Mouse (Mus musculus) kidney, adult 2 months (tissue): ENCODE data around the gene Cysrt1. TPM values are rescaled to one million over a fixed set of nuclear protein-coding genes. Genes with fewer than 3 reads are reported as not detected.

Experiments
- DNase-seq: peaks from one replicate; pipeline ENCODE4 v3.0.0; 2021
- H3K27ac ChIP-seq: fragments of 200-500 bp; 2 replicates; pipeline ENCODE4 v1.5.1; 2012; ENCODE audit warnings: low read depth, low read length, control low read depth, inconsistent platforms; ENCODE audit not compliant: insufficient read depth
- H3K27me3 ChIP-seq: fragments of 200-500 bp; replicated peaks from 2 replicates; pipeline ENCODE4 v1.6.1; 2012; ENCODE audit warnings: mild to moderate bottlenecking, moderate library complexity, low read length, inconsistent platforms; ENCODE audit not compliant: control insufficient read depth, insufficient read depth
- H3K36me3 ChIP-seq: fragments of 200-500 bp; 2 replicates; pipeline ENCODE4 v1.6.1; 2012; ENCODE audit warnings: mild to moderate bottlenecking, moderate library complexity, low read length, inconsistent platforms; ENCODE audit not compliant: control insufficient read depth, insufficient read depth
- H3K4me1 ChIP-seq: fragments of 200-500 bp; 2 replicates; pipeline ENCODE4 v1.6.1; 2011; ENCODE audit warnings: low read length; ENCODE audit not compliant: control insufficient read depth, insufficient read depth
- H3K4me3 ChIP-seq: fragments of 200-500 bp; 2 replicates; pipeline ENCODE4 v1.5.1; 2011; ENCODE audit warnings: mild to moderate bottlenecking, low read depth, low read length, control low read depth; ENCODE audit not compliant: insufficient read depth
- CTCF ChIP-seq: fragments of 200-500 bp; conservative IDR thresholded peaks from 2 replicates; pipeline ENCODE4 v1.5.1; 2011; ENCODE audit warnings: low read depth, mild to moderate bottlenecking, control low read depth, low read length, moderate library complexity, mixed read lengths; ENCODE audit not compliant: insufficient read depth, insufficient read length
- POLR2A ChIP-seq: fragments of 200-500 bp; IDR thresholded peaks from one replicate; pipeline ENCODE4 v1.6.1; 2011; ENCODE audit warnings: low read depth, low read length, control low read depth
- WGBS: fragments of 180-500 bp; shearing (Covaris S2); methylation state at CpG from one replicate; pipeline ENCODE4 v1.1.7; 2018; 5-methylcytosine and 5-hydroxymethylcytosine counted together
- polyA plus RNA-seq: library from polyadenylated mRNA; depleted of rRNA; stranded (reverse); fragments of >200 nt; gene quantifications from 2 replicates; pipeline ENCODE4 v1.2.3, GENCODE M21; 2012

The Cysrt1 gene
- polyA plus RNA-seq, 1 experiment: 0.66 TPM

DNA sequence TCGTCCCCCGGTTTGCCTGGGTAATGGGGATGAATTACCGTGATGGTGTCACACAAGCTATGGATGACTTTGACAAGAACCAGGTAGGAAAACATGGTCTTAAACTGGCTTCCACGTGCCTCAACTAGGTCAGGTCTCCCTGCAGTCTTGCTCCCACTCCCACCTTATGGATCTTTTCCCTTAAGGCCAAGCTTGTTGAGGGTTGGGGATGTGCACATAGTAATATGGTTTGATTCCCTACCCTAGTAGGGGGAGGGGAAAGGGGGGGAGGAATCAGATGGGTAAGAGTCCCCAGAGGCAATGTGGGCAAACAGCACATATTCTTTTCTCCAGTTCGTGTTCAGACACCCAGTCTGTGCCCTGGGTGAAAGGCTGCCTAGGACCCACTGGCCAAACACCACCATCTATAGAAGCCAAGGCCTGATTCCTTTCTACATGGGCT is 20.9 kb downstream of the Cysrt1 start:
- Histone ChIP-seq H3K4me1 (no peaks in the 10 kb centered on the region; the same call in 1 of the 2 replicates), H3K4me3 (no peak overlapping the region), H3K27ac (no peak overlapping the region), H3K27me3 (no peaks in the 10 kb centered on the region), H3K36me3 (no peaks in the 10 kb centered on the region)
- no peak for DNase-seq
- whole genome bisulfite sequencing: 73% methylated on average over 5 of the region's 5 CpGs
- no peak for TF ChIP-seq CTCF
- no peak for TF ChIP-seq POLR2A

GRCm38 (mm10) chr2:25218445-25218844 is 23.8 kb downstream of the Cysrt1 start, which contains the start of gene Fam166a:
Gene Fam166a (plus strand): TSS chr2:25218745.
- Histone ChIP-seq H3K27me3 (no peaks in the 10 kb centered on the region), H3K27ac (no peak within 1 kb of the TSS), H3K4me3 (no peak within 1 kb of the TSS), H3K4me1 (peaks cover 7% of the 10 kb centered on the region), H3K36me3 (no peaks in the 10 kb centered on the region)
- DNase-seq: no peak
- TF ChIP-seq CTCF: no peak
- no peak for TF ChIP-seq POLR2A

GRCm38 (mm10) chr2:25217666-25218065 is 24.6 kb downstream of the Cysrt1 start:
- no peaks in the 10 kb centered on the region for H3K27me3 ChIP-seq
- H3K4me3 ChIP-seq: no peak overlapping the region
- TF ChIP-seq CTCF: no peak
- TF ChIP-seq POLR2A: no peak
- 42% methylated on average over 2 of the region's 2 CpGs for WGBS
- H3K36me3 ChIP-seq: no peaks in the 10 kb centered on the region
- H3K4me1 ChIP-seq: peaks cover 7% of the 10 kb centered on the region
- DNase-seq: peak; percentile 71
- H3K27ac ChIP-seq: no peak overlapping the region

DNA sequence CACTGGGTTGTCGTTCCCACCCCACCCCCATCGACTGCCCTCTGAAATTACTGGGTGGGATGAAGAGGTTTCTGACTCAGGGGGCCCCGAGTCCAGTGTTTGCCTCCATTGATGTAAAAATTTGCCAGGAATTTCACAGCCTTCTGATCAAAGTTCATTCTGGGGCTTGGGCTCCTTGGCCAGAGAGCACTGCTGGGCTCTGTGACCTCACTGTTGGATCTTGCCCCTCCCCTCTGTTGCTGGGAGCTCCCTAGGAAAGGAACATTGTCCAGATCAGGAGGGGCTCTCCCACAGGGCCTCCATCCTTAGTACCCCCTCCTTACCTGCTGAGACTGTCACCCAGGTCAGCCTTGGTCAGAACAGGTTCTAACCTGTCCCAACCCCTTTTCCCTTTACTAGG is 27.8 kb downstream of the Cysrt1 start, which contains the start of gene Stpg3:
Gene Stpg3, minus strand, starts transcription at position 194 of the 400 bp plus-strand sequence.
- no peak within 1 kb of the TSS for H3K4me3 ChIP-seq
- WGBS: 42% methylated on average over 3 of the region's 3 CpGs
- DNase-seq: peak; percentile 84
- H3K4me1 ChIP-seq: peaks cover 22% of the 10 kb centered on the region
- H3K27ac ChIP-seq: peak within 1 kb of the TSS; percentile 3; the same call in 1 of the 2 replicates
- TF ChIP-seq CTCF: no peak
- TF ChIP-seq POLR2A: no peak
- no peaks in the 10 kb centered on the region for H3K27me3 ChIP-seq
- H3K36me3 ChIP-seq: no peaks in the 10 kb centered on the region

GRCm38 (mm10) chr2:25213266-25213865 is 28.9 kb downstream of the Cysrt1 start:
- DNase-seq: no peak
- no peak overlapping the region for H3K27ac ChIP-seq
- peaks cover 22% of the 10 kb centered on the region for H3K4me1 ChIP-seq
- no peak overlapping the region for H3K4me3 ChIP-seq
- H3K36me3 ChIP-seq: no peaks in the 10 kb centered on the region
- WGBS: 74% methylated on average over 23 of the region's 23 CpGs
- no peak for TF ChIP-seq POLR2A
- no peak for TF ChIP-seq CTCF
- H3K27me3 ChIP-seq: no peaks in the 10 kb centered on the region

GRCm38 (mm10) chr2:25211121-25211670 is 31.1 kb downstream of the Cysrt1 start, which contains the start of gene Nelfb:
Gene Nelfb (minus strand): TSS chr2:25211489.
- Histone ChIP-seq H3K27ac (peak within 1 kb of the TSS; percentile 92), H3K4me1 (peaks cover 31% of the 10 kb centered on the region), H3K36me3 (no peaks in the 10 kb centered on the region), H3K27me3 (no peaks in the 10 kb centered on the region), H3K4me3 (peak within 1 kb of the TSS; percentile 95)
- under 1% methylated on average over 44 of the region's 44 CpGs for WGBS
- no peak for TF ChIP-seq CTCF
- TF ChIP-seq POLR2A: peak; percentile 43
- DNase-seq: peak; percentile 95

DNA sequence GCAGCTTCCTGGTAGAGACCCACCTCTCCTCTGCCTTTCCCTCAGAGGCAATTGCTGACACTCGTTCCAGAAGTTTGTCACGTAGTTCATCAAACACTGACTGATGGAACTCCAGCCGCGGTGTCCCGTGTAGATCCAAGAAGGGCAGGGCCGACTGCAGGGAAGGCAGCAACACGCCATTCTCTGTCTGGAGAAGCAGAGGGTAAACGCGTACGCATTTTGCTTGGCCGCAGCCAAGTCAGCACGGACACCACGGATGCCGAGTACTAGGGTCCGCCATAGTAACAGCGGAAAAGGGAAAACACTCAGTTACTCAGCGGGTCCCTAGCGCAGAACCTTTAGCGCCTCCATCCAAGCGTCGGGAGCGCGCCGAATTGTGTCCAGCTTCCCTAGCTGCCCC is 31.6 kb downstream of the Cysrt1 start:
- under 1% methylated on average over 24 of the region's 24 CpGs for WGBS
- H3K27ac ChIP-seq: peak overlapping the region; percentile 92
- no peak for TF ChIP-seq POLR2A
- TF ChIP-seq CTCF: no peak
- peak overlapping the region; percentile 95 for H3K4me3 ChIP-seq
- no peaks in the 10 kb centered on the region for H3K27me3 ChIP-seq
- DNase-seq: no peak
- no peaks in the 10 kb centered on the region for H3K36me3 ChIP-seq
- peaks cover 31% of the 10 kb centered on the region for H3K4me1 ChIP-seq
